Mouse (Mus musculus): ENCODE measurements around the gene Peg3.

Gene Peg3

GRCm38 (mm10) chr7:6709396-6709795 lies 20.8 kb downstream of the Peg3 start:
- no peak for DNase-seq (ENCODE audit: low spot score)

GRCm38 (mm10) chr7:6708451-6709180 lies 21.6 kb downstream of the Peg3 start:
- DNase-seq (ENCODE audit: low spot score): no peak

DNA sequence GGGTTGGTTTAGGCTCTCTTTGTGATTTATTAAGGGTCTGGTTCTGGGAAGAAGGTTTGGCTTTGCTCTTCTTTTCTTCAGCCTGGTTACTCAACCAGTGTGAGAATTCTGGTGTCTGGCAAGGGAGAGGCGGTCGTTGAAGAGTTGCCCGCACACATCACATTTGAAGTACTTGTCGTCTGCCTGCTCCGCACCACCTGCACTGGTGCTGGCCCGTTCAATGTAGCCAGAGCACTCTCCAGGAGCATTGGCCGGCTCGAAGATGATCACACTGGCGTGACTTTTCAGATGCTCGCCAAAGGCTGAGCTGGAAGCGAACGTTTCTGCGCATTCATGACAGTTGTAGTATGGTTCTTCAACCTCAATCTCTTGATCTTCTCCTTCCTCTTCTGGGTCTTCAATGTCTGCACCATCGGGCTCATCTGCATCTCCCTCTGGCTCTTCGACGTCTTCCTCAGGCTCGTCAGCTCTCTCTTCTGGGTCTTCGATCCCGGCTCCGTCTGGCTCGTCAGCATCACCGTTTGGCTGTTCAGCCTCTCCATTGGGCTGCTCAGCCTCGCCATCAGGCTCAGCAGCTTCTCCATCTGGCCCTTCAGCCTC lies 22.7 kb downstream of the Peg3 start:
- no peak for DNase-seq (ENCODE audit: low spot score)

DNA sequence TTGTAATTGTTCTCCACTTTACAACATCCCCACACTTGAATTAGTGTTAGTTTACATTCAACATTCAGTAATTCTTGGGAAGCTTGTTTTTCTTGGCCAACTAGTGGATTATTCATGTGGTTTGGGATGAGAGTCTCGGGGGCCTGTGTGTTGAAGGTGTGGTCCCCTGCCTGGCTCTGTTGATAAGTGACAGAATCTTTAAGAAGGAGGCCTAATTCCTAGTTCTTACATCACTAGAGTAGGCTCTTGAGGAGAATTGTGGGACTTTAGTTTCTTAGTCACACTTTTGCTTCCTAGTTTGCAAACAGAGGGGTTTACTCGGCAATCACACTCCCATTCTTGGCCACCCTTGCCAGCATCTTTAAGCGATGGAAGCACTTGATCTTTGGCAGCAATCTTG lies 31.0 kb downstream of the Peg3 start:
- no peak for DNase-seq (ENCODE audit: low spot score)

DNA sequence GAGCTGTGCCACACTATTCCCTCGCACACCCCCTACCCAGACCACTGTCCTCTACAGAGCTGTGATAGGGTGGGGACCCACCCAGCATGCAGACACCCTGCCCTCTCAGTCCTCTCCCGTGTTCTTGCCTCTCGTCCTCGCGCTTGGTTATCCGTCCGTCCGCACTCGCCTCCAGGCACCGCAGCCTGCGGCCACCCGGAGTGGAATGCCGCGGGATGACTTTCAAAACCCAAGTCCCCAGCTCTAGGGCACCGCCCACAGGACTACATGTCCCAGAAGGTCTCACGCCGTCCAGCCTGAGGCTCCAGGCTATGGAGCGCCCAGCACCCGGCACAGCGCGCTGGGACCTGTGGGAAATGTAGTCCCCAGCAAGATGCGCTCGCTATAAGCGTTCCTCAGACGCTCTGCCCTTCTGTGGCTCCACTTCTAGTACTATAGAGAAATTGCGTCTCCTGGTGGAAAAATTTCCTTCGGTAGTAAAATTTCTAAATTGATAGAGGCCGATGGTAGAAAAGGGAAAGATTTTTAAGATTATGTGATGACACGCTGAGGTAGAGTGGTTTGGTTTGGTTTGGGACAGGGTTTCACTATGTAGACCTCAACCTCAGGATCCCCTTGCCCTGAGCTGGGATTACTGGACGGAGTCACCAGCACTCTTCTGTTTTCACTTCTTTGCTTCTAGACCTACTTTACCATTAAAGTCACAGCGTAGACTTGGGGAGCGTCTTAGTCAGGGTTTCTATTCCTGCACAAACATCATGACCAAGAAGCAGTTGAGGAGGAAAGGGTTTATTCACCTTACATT lies 33.8 kb downstream of the Peg3 start, which contains the start of gene Zim1:
Zim1 (minus strand) TSS at position 210 of the 805 bp plus-strand sequence.
- DNase-seq (ENCODE audit: low spot score): no peak

DNA sequence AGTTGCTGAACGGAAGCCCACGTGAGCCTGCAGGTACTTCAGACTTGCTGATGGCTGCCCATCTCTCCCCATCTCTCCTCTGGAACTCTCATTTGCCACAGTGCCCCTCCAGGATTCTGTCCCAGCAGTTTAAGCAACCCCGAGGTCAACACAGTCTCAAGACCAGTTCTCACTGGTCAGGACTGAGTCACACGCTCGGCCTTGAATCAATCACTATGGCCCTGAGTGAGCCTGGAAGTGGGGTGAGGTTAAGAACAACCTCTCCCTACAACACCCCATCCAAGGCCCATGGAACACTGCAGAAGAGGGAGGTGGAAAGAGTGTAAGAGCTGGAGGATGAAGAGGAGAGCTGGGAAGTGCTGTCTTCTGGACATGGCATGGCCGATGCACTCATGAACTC lies 44.7 kb downstream of the Peg3 start:
- no peak for DNase-seq (ENCODE audit: low spot score)

- no peak for DNase-seq (ENCODE audit: low spot score)
These were observed 63.5 kb downstream of the Peg3 start for GRCm38 (mm10) chr7:6666726-6667125.

DNA sequence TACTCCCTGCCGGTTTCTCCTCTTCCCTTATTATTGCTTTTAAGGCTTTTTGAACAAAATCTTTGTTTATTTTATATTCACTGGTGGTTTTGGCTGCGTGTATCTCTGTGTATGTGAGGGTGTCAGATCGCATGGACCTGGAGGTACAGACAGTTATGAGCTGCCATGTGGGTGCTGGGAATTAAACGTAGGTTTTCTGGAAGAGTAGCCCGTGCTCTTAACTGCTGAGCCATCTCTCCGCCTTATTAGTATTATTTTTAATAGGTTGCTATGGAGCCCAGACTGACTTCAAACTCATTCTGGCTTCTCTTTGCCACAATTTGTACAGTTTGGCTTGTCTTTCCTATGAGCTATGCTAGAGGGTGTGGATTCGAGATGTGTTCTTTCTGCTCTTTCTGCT lies 66.8 kb downstream of the Peg3 start:
- DNase-seq (ENCODE audit: low spot score): no peak

DNA sequence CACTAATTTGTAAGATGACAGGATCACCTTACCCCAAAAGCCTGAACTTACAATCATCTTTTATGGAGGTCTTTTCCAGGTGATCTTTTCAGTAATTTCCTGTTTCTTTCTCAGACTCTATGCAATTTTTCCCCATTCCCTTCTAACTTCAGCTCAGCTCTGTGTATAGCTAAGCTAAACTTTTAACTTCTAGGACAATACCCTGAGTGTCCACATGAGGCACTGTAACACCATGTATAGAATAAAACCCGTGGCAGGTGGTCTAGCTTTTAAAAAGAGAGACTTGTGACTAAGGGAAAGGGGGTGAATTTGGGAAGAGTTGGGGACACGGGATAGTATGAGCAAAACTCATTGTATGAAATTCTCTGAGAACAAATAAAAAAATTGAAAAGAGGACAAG lies 70.6 kb downstream of the Peg3 start:
- DNase-seq (ENCODE audit: low spot score): no peak

DNA sequence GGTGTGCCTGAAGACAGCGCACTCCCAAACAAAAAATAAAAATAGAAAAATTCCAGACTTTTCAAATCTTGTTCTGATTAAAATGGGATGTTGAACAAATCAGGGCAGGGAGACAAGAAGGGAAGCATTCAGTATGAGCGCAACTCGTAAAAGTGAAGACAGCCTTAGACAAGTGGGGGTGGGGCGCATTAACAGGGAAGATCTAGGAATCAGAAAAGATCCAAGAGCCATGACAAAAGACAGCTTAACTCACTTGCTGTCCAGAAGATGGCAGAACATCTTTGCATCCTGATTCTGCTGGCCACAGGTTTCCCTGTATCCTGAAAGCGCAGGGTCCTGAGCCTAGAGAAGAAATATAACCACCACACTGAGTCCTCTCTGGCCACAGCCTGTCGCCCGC lies 71.6 kb downstream of the Peg3 start:
- DNase-seq (ENCODE audit: low spot score): no peak

All from c-Kit-positive CD71-positive TER-119-positive erythroid progenitor cells, embryonic 14.5 days (primary cell).